Mouse (Mus musculus) brain, embryonic 14.5 days (tissue): ENCODE data around the gene Gnaz. TPM values are rescaled to one million over a fixed set of nuclear protein-coding genes. Genes with fewer than 3 reads are reported as not detected.

Experiments used
- DNase-seq: peaks from one replicate; pipeline ENCODE4 v3.0.0-alpha.2; 2011; ENCODE audit warnings: low read depth
- CTCF ChIP-seq: fragments of 200-500 bp; IDR thresholded peaks from 2 replicates; pipeline ENCODE4 v1.5.1; 2012; ENCODE audit warnings: inconsistent platforms, mild to moderate bottlenecking, moderate library complexity, borderline replicate concordance; ENCODE audit not compliant: insufficient read depth, insufficient read length; ENCODE audit errors: extremely low read depth
- POLR2A ChIP-seq: fragments of 200-500 bp; IDR thresholded peaks from 2 replicates; pipeline ENCODE4 v1.6.1; 2012; ENCODE audit warnings: mild to moderate bottlenecking, inconsistent platforms, borderline replicate concordance; ENCODE audit not compliant: poor library complexity, insufficient read depth, insufficient read length, severe bottlenecking; ENCODE audit errors: extremely low read depth
- polyA plus RNA-seq: library from polyadenylated mRNA; depleted of rRNA; stranded (reverse); fragments of >200 nt; gene quantifications from 2 replicates; pipeline ENCODE4 v1.2.3, GENCODE M21; 2012

Gnaz gene
- polyA plus RNA-seq, 1 experiment, result 66.1 TPM

DNA sequence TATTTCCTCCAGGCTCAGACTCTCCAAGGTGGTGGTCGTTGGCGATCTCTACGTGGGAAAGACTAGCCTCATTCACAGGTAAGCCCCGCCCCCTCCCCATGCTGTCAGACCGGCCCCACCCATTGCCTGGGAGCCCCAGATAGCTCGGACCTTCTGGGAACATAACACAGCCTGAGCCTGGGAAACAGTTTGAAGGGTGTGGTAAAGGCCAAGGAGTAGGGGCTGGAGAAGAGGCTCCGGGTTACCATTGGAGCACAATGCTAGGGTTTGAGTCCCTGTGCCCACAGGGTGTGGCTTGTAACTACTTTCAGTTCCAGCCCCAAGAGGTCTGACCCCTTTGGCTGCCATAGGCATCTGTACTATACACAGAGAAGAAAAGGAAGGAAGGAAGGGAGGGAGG is 77.5 kb downstream of the Gnaz start:
- no peak for DNase-seq
- TF ChIP-seq POLR2A (no peak), CTCF (no peak)

DNA sequence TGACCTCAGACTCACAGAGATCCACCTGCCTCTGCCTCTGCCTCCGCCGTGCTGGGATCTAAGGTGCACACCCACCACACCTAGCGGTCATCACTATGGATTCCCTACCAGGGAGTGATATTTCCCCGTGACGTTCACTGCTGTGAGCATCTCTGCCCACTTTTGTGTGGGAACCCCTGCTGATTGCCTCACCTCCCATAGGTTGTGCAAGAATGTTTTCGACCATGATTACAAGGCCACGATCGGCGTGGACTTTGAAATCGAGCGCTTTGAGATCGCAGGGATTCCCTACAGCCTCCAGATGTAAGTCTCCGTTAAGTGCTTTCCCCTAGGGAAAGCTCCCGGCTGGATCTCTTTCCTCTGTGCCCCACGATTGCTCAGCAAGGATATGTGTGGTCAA is 78.9 kb downstream of the Gnaz start:
- DNase-seq, result no peak
- no peak for TF ChIP-seq POLR2A
- TF ChIP-seq CTCF, result no peak

- TF ChIP-seq POLR2A, result no peak
- no peak for TF ChIP-seq CTCF
Observed at GRCm38 (mm10) chr10:75048711-75049110, 81.7 kb downstream of the Gnaz start.

GRCm38 (mm10) chr10:75051364-75052074 is 84.5 kb downstream of the Gnaz start:
- TF ChIP-seq CTCF (no peak), POLR2A (no peak)
- DNase-seq, result no peak

More at GRCm38 (mm10) chr10:75048711-75049110, 81.7 kb downstream of the Gnaz start:
- DNase-seq, result no peak

DNA sequence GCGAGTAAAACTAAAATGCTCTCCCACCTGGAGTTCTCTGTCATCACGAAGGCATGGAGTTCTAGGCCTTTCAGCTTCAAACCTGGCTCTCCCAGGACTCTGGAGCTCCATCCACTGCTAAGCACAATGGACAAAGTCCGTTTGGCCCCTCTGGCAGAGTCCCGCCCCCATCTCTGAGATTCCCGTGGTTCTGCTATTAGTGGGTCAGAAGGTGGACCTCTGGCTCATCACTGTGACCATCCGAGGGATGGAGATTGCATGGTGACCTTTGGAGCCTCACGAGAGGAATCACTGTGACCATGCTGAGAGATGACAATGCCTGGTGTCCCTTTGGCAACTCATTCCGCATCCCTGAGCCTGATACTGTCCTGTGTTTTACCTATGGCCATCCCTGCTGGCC is 85.9 kb downstream of the Gnaz start:
- DNase-seq, result no peak
- TF ChIP-seq CTCF (no peak), POLR2A (no peak)

- no peak for TF ChIP-seq CTCF
- TF ChIP-seq POLR2A, result no peak
- no peak for DNase-seq
Observed at GRCm38 (mm10) chr10:75053655-75054054, 86.7 kb downstream of the Gnaz start.

- no peak for TF ChIP-seq POLR2A
- DNase-seq, result no peak
Observed at GRCm38 (mm10) chr10:75054125-75054524, 87.1 kb downstream of the Gnaz start.

DNA sequence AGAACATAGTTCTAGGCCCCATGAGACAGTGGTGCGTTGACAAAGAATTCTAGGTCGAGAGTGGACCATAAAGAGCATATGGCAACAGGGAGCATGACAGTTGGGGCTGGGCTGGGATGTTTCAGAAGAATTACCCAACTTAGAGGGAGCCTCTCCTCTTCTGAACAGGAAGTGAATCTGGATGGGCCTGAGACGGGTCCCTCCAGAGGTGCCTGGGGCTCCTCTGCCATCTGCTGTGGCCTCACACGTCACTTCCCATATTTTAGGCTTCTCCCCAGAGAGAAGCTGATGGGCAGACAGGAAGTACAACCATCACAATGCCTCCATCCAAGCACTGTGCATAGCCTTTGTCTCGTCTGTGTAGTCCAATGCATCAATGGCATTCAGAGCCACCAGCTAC is 88.7 kb downstream of the Gnaz start:
- TF ChIP-seq CTCF (no peak), POLR2A (no peak)
- no peak for DNase-seq

DNA sequence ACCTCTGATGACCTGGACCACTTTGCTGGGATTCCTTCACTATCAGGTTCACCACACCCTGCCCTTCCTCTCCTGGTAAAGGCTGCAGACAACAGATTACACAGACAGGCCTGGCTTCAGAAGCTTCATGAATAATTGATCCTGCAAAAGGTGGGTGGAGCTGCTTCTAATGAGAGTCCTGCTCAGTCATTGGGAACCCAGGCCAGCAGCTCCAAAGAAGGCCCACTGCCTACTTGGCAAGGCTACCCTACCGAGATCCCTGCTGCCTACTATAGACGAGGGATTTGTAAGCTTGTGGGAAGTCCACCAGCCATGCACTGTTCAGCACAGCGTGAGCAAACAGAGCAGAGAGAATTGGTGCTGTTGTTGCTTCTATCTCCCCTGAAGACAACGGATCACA is 89.3 kb downstream of the Gnaz start:
- TF ChIP-seq CTCF (no peak), POLR2A (no peak)
- peak; percentile 75 for DNase-seq

DNA sequence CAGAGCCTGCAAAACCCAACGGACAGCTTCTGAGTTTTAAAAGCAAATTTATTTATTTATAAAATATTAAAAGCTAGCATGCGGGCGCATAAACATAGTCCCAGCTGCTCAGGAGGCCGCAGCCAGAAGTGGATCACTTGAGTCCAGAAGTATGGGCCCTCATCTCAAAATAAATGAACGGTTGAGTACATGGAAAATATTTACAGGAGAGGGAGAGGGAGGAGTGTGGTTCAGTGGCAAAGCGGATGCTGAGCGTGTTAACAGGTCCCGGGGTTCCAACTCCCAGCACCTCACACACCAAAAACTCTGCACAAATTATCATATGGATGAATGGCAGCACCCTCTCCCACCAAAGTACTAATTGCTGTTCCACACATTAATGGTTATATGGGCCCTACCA is 91.4 kb downstream of the Gnaz start:
- DNase-seq, result no peak
- TF ChIP-seq CTCF (no peak), POLR2A (no peak)

GRCm38 (mm10) chr10:75058761-75059395 is 91.9 kb downstream of the Gnaz start:
- peak; percentile 52 for DNase-seq
- TF ChIP-seq POLR2A (no peak), CTCF (no peak)

GRCm38 (mm10) chr10:75059396-75059795 is 92.4 kb downstream of the Gnaz start:
- peak; percentile 84 for TF ChIP-seq CTCF
- no peak for TF ChIP-seq POLR2A
- peak; percentile 87 for DNase-seq
